Mouse (Mus musculus): ENCODE results near the gene Matk. TPM values are rescaled to one million over a fixed set of nuclear protein-coding genes. Genes with fewer than 3 reads are reported as not detected.
A peak's percentile ranks its signal among the peaks of the same experiment; 100 is the strongest.

Gene Matk
- total and polyA plus RNA-seq, 3 experiments, result 0.23 to 1.0 TPM; not detected in 1

DNA sequence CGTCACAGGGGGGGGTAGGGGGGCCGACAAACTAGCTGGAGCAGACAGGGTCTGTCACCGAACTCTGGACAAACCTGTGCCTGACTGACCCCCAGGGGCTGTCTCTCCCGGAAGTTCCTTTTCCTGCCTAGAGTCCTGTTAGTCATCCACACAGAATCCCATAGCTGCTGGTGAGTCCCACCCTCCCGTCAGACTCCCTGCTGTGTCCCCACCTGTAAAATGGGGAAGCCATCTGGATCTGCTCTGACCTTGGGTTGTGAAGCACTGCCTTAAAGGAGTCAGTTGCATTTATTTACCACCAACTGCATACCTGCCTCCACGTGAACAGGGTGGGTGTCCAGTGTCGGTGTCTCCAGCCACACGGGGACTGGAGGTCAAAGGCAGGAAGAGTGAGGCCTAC, 41.7 kb downstream of the Matk start:
- TF ChIP-seq GATA1 (IDR thresholded peaks at IDR 0.05; ENCODE audit: low read depth, low read length) (no peak), ELF1 (IDR thresholded peaks at IDR 0.05; ENCODE audit: low read depth, low read length) (no peak), USF1 (IDR thresholded peaks at IDR 0.05; ENCODE audit: low read depth, low read length) (no peak), POLR2AphosphoS2 (IDR thresholded peaks at IDR 0.05; ENCODE audit: low read length) (no peak), GABPA (IDR thresholded peaks at IDR 0.05; ENCODE audit: low read depth, low read length) (no peak), MAZ (IDR thresholded peaks at IDR 0.05; ENCODE audit: low read depth, low read length) (no peak), MXI1 (IDR thresholded peaks at IDR 0.05; ENCODE audit: low read depth, low read length) (no peak), USF2 (IDR thresholded peaks at IDR 0.05; ENCODE audit: borderline replicate concordance in 1 of 2, insufficient read depth in 1 of 2, low read depth in 1 of 2, low read length in 2 of 2) (no peak), NRF1 (IDR thresholded peaks at IDR 0.05; ENCODE audit: insufficient read depth, low read depth, low read length, poor library complexity, severe bottlenecking) (no peak), NELFE (IDR thresholded peaks at IDR 0.05; ENCODE audit: low read depth, low read length) (no peak), KAT2A (conservative IDR thresholded peaks at IDR 0.05; ENCODE audit: low read depth, low read length) (no peak), EP300 (IDR thresholded peaks at IDR 0.05; ENCODE audit: low read depth in 1 of 2, low read length in 2 of 2) (no peak), POLR2A (IDR thresholded peaks at IDR 0.05; ENCODE audit: control insufficient read depth in 1 of 2, insufficient read depth in 1 of 2, low read depth in 1 of 2, low read length in 2 of 2, poor library complexity in 1 of 2) (no peak), CTCF (IDR thresholded peaks at IDR 0.05 in 2 of 3, conservative IDR thresholded peaks at IDR 0.05 in 1 of 3; ENCODE audit: control insufficient read depth in 1 of 3, insufficient read depth in 1 of 3, low read depth in 2 of 3, low read length in 3 of 3, poor library complexity in 1 of 3, severe bottlenecking in 1 of 3) (no peak), TBP (IDR thresholded peaks at IDR 0.05; ENCODE audit: low read depth, low read length) (no peak), ZKSCAN1 (IDR thresholded peaks at IDR 0.05; ENCODE audit: low read depth, low read length) (no peak)
- no peaks in the 10 kb centered on the region for H3K9me3 ChIP-seq (replicated peaks; ENCODE audit: insufficient read depth, low read length)
- H3K27me3 ChIP-seq (ENCODE audit: control insufficient read depth in 1 of 2, insufficient read depth in 2 of 2, low read length in 2 of 2), result no peaks in the 10 kb centered on the region
- peaks cover 0 to 20% of the 10 kb centered on the region in 2 experiments; a peak in 2 of 4 replicates for H3K36me3 ChIP-seq (ENCODE audit: control insufficient read depth in 1 of 2, insufficient read depth in 2 of 2, low read length in 2 of 2)
- H3K27ac ChIP-seq (ENCODE audit: control insufficient read depth, low read depth, low read length), result no peak overlapping the region
- H3K9ac ChIP-seq (ENCODE audit: control insufficient read depth, low read depth, low read length, poor library complexity, severe bottlenecking), result peak overlapping the region; percentile 88
- peaks cover 11 to 33% of the 10 kb centered on the region in 2 experiments for H3K4me1 ChIP-seq (ENCODE audit: control insufficient read depth in 1 of 2, insufficient read depth in 2 of 2, low read length in 2 of 2)
- H3K79me2 ChIP-seq (ENCODE audit: control insufficient read depth, insufficient read depth, low read length, poor library complexity), result peaks cover 62% of the 10 kb centered on the region
- DNase-seq (ENCODE audit: low read depth, low spot score), result peak; percentile 34
- peak overlapping the region; percentile 86 to 91; a peak in 2 of 4 replicates for H3K4me3 ChIP-seq (ENCODE audit: control insufficient read depth in 1 of 2, insufficient read depth in 1 of 2, low read depth in 2 of 2, low read length in 2 of 2)

DNA sequence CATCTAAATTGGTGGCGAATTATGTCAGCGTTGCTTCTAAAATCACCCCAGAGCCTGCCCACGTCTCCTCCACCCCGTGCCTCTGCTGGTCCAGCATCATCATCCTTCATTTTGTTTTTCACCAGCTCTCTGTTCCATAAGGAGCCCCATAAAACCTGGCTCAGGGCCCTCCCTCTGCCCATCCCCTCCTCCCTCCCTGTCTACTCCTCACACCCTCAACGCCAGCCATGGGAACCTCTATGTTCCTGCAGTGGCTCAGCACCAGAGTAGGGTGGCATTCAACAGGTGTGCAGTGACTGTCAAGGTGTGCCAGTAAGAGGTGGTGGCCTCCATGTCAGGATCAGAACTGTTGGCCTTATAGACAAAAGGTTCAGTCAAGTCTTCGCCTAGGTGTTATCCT, 42.5 kb downstream of the Matk start:
- TF ChIP-seq RAD21 (IDR thresholded peaks at IDR 0.05; ENCODE audit: low read depth, low read length), result no peak
- TF ChIP-seq TAL1 (IDR thresholded peaks at IDR 0.05; ENCODE audit: low read length), result no peak
- TF ChIP-seq CTCF (IDR thresholded peaks at IDR 0.05 in 2 of 3, conservative IDR thresholded peaks at IDR 0.05 in 1 of 3; ENCODE audit: control insufficient read depth in 1 of 3, insufficient read depth in 1 of 3, low read depth in 2 of 3, low read length in 3 of 3, poor library complexity in 1 of 3, severe bottlenecking in 1 of 3), result no peak
- TF ChIP-seq MAX (IDR thresholded peaks at IDR 0.05; ENCODE audit: low read length), result no peak
- TF ChIP-seq HCFC1 (IDR thresholded peaks at IDR 0.05; ENCODE audit: low read depth, low read length), result no peak
- no peak for TF ChIP-seq SIN3A (IDR thresholded peaks at IDR 0.05; ENCODE audit: low read length)
- no peak for TF ChIP-seq ZC3H11A (IDR thresholded peaks at IDR 0.05; ENCODE audit: low read depth, low read length)
- no peak for TF ChIP-seq ZNF384 (IDR thresholded peaks at IDR 0.05; ENCODE audit: low read depth, low read length)
- TF ChIP-seq MXI1 (IDR thresholded peaks at IDR 0.05; ENCODE audit: low read depth, low read length), result no peak
- no peak for TF ChIP-seq GABPA (IDR thresholded peaks at IDR 0.05; ENCODE audit: low read depth, low read length)
- TF ChIP-seq POLR2AphosphoS2 (IDR thresholded peaks at IDR 0.05; ENCODE audit: low read length), result no peak
- no peak for TF ChIP-seq GATA1 (IDR thresholded peaks at IDR 0.05; ENCODE audit: low read depth, low read length)
- TF ChIP-seq USF2 (IDR thresholded peaks at IDR 0.05; ENCODE audit: borderline replicate concordance in 1 of 2, insufficient read depth in 1 of 2, low read depth in 1 of 2, low read length in 2 of 2), result no peak
- TF ChIP-seq POLR2A (IDR thresholded peaks at IDR 0.05; ENCODE audit: control insufficient read depth in 1 of 2, insufficient read depth in 1 of 2, low read depth in 1 of 2, low read length in 2 of 2, poor library complexity in 1 of 2), result no peak
- no peak for TF ChIP-seq TBP (IDR thresholded peaks at IDR 0.05; ENCODE audit: low read depth, low read length)
- no peak for TF ChIP-seq POLR2AphosphoS5 (IDR thresholded peaks at IDR 0.05; ENCODE audit: borderline replicate concordance, low read depth, low read length)
- TF ChIP-seq UBTF (IDR thresholded peaks at IDR 0.05; ENCODE audit: borderline replicate concordance, insufficient read depth, low read depth, low read length), result no peak
- no peaks in the 10 kb centered on the region for H3K27me3 ChIP-seq (ENCODE audit: control insufficient read depth in 1 of 2, insufficient read depth in 2 of 2, low read length in 2 of 2)
- H3K9ac ChIP-seq (ENCODE audit: control insufficient read depth, low read depth, low read length, poor library complexity, severe bottlenecking), result no peak overlapping the region
- no peak for DNase-seq (ENCODE audit: low read depth, low spot score)
- no peak overlapping the region for H3K4me3 ChIP-seq (ENCODE audit: control insufficient read depth in 1 of 2, insufficient read depth in 1 of 2, low read depth in 2 of 2, low read length in 2 of 2)
- peaks cover 0 to 20% of the 10 kb centered on the region in 2 experiments; a peak in 2 of 4 replicates for H3K36me3 ChIP-seq (ENCODE audit: control insufficient read depth in 1 of 2, insufficient read depth in 2 of 2, low read length in 2 of 2)
- peaks cover 69% of the 10 kb centered on the region for H3K79me2 ChIP-seq (ENCODE audit: control insufficient read depth, insufficient read depth, low read length, poor library complexity)
- H3K27ac ChIP-seq (ENCODE audit: control insufficient read depth, low read depth, low read length), result no peak overlapping the region
- H3K9me3 ChIP-seq (replicated peaks; ENCODE audit: insufficient read depth, low read length), result no peaks in the 10 kb centered on the region
- H3K4me1 ChIP-seq (ENCODE audit: control insufficient read depth in 1 of 2, insufficient read depth in 2 of 2, low read length in 2 of 2), result peaks cover 11 to 33% of the 10 kb centered on the region in 2 experiments
